Mouse (Mus musculus): ENCODE results near the gene Dner.

Dner gene

DNA sequence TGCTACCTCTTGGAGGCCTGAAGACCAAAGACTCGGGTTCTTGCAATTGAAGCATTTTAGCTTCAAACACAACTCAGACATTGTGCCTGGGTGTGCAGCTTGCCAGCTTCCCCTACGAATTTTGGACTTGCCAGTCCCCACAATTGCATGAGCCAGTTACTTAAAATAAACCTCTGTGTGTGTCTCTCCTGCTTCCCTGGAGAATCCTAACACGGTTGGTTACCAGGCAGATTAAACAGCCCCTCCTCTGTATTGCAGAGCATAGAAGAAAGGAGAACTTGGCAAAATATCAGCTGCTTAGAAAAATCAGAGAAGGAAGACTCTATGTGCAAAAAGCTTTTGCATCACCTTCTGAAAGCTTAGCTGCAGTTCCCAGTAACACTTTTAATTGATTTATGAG lies 252.4 kb downstream of the Dner start:
- no peak for DNase-seq (ENCODE audit: low read depth, low spot score)

DNA sequence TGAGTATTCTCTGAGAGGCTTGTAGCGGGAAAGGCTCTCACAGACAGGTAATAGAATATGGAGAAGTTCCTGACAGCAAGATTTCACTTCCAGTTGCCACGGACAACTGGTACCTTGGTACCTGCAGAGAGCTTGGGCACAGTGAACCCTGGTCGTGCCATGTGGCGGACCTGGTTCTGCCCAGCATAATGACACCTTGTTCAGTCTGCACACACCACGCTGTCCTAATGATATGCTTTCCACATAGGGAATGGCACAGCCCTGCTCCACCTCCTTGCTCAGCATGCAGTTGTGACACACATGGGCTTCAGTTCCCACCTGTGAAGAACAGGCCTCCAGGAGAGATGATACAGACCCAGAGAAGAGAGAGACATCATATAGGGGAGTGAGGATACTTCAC lies 253.0 kb downstream of the Dner start:
- DNase-seq (ENCODE audit: low read depth, low spot score) = no peak

DNA sequence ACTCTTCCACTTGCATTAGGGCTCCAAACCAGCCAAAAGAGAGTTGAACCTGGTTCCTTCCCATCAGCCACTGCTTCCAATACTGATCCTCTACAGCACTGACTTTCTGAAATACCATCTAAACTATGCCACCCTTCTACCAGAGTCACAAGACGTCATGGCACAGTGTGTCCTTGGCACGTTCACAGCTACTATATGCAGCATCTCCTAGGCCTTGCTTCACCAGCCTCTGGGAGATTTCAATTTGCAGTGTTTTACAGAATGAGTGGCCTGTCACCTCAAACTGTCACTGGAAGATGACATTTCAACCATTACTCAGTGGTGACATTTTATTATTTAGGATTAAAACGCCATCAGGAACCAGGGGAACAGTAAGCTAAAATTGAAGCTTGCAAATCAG lies 254.6 kb downstream of the Dner start:
- DNase-seq (ENCODE audit: low read depth, low spot score) = no peak

DNA sequence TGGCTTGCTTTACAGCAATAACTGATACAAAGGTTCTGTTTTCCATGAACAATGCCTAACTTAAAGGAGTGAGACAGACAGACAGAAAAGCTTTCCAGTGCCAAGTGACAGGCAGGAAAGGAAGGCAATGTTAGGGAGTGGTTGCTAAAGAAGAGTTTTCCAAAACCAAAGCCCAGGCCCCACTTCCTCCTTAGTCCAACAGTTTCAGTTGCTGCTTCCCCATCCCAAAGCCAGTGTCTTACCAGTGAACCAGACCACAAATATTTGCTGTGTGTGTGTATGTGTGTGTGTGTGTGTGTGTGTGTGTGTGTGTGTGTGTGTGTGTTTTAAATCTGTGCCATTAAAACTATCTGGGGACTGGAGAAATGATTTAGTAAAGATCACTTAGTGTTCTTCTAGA lies 258.5 kb downstream of the Dner start:
- no peak for DNase-seq (ENCODE audit: low read depth, low spot score)

DNA sequence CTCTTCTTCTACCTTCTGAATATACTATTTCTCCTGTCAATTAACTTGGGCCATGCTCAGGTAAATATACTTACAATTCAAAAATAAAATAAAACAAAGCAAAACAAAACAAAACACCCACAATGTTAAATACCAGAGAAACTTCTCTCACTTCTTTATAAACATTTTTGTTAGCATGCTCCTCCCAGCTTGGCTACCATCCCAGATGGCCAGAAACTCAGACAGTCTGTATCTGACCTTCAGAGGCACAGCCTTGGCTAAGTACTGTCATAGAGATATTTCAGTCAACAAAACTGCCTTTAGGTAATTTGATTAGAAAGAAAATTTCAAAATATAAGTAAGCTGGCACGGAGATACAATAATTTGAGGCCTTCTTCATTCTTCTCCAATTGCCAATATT lies 259.7 kb downstream of the Dner start:
- DNase-seq (ENCODE audit: low read depth, low spot score) = no peak

DNA sequence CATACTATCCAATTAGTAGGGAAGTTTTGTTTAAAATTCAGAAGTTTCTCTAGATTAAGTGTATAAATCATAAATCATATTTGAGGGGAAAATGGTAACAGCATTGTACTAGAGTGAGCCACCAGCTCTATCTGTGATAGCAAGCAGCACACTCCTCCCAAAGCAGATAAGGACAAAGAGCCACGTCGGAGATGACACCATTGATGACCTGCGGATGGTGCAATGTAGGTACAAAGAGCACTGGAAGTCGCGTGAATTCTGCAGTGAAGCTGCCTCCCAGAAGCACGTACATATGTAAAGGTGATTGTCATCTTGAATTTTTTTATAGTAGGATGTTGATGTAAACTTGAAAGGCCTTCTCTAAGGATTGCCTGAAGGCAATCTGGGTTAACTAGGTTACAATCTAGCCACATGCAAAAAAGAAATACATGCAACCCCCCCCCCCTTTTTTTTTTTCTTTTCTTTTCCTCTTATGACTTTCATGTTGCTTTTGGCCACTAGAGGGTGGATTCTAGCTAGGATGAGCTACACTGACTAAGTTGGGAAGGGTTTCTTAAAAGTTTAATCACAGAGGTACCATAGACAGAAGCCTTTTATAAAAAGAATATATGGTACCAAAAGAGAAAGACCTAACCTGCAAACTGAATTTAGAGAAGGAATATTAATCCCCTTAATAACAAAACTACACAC lies 262.6 kb downstream of the Dner start:
- DNase-seq (ENCODE audit: low read depth, low spot score) = no peak

DNA sequence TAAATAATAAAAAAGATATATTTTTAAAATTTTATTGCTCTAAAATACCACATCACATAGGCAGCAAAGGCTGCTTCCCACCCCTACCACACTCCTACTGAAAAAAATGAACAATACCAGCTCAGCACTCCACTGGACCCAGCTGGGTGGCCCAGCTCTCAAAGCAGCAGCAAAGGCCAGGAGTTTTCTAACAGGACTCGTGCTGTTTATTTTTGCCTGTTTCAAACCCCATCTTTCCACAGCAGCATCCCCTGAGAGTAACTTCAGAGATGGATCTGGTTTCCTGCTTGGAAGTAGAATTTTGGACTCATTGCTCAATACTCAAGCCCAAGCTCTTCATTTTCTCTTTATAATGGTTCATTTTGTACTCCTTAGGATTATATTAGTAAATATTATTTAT lies 263.7 kb downstream of the Dner start:
- DNase-seq (ENCODE audit: low read depth, low spot score) = no peak

DNA sequence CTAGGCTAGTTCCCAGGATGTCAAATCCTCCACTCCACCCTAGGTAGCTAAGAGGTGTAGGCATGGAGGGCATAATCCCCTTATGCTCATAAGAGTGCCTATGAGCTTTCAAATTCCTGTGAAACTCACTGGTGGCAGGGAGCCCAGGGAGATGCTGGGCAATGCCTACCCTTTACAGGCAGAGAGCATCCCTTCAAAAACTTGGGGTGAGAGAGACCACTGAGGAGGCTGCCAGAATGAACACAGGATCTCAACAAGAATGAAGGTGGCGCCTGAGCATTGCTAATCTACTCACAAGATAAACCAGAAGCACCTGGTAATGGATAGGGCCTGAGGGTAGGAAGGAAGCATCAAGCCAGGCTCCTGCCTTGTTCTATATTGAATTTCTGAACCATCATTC lies 267.7 kb downstream of the Dner start:
- DNase-seq (ENCODE audit: low read depth, low spot score) = no peak

DNA sequence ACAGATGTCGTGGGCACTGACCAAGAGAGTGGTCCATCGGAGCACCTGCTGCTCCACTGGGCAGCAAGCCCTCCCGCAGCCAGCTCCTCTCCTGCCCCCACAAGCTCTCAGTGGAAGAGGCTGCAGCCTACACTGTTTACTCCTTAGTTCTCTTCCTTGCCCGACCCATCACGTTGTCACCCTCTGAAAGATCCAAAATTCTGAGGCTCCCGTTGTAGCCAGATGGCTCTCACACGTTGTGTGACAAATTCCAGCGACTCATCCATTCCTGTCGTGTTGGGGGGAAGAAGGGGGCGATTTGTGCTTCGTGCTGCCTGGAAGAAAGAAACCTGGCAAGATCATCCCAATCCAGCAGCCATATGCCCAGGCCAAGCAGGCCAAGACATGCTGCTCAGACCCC lies 268.3 kb downstream of the Dner start:
- DNase-seq (ENCODE audit: low read depth, low spot score) = no peak

DNA sequence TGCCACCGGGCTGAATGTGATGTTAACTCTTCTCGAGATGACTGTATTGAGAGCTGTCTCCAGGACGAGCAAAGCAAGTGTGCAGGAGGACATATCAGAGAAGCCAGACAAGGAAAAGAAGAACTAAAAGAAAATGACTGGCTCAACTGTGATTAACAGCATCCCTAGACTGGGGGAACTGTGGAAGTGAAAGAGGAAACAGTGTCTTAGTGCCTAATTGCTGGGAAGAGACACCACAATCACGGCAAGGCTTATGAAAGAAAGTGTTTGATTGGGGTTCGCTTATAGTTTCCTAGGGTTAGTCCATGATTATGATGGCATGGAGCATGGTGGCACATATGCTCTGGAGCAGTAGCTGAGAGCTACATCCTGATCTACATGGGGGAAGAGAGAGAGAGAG lies 269.3 kb downstream of the Dner start:
- no peak for DNase-seq (ENCODE audit: low read depth, low spot score)

DNA sequence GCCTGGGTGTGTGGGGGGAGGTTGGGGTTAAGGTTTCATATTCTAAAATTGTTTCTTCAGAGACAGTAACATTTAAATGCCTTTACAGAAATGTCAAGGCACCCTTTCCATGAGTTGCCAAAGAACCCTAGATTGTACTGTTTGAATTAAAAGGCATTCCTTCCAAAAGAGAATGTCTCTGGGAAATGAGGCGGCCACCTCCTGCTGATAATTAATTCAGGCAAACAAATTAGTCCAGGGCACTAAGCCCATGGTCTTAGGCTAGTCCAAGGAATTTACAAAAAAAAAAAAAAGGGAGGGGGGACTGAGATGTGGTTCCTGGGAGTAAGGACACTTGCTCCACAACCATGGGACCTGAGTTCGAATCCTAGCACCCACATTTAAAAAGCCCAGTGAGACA lies 273.1 kb downstream of the Dner start:
- DNase-seq (ENCODE audit: low read depth, low spot score) = no peak

DNA sequence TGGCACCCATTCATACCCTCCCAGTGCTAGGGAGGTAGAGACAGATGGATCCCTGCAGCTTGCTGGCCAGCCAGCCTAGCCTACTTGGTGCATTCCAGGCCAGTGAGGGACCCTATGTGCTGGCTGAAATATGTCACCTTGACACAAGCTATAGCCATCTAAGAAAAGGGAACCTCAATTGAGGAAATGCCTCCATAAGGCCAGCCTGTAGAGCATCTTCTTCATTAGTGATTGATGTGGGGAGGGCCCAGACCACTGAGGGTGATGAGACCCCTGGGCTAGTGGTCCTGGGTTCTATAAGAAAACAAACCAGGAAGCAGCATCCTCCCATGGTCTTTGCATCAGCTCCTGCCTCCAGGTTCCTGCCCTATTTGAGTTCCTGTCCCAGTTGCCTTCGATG lies 274.2 kb downstream of the Dner start:
- no peak for DNase-seq (ENCODE audit: low read depth, low spot score)

DNA sequence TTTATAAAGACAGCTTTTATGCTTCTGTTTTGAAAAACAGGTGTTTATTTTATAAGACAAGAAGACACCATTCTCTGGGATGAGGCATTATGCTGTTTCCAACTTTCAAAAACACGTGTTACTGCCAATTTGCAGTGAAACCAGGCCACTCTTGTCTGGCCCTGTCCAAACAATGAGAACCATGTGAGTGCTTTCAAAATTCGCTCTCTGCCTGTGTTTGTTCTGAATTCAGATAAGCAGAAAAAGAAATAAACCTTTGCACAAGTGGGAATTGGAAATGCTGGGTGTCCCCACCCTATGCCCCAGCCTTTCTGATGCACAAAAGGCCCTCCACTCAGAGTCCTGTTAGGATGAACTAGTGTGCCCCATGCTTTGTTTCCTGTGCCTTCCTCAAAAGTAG lies 276.6 kb downstream of the Dner start:
- DNase-seq (ENCODE audit: low read depth, low spot score) = no peak

DNA sequence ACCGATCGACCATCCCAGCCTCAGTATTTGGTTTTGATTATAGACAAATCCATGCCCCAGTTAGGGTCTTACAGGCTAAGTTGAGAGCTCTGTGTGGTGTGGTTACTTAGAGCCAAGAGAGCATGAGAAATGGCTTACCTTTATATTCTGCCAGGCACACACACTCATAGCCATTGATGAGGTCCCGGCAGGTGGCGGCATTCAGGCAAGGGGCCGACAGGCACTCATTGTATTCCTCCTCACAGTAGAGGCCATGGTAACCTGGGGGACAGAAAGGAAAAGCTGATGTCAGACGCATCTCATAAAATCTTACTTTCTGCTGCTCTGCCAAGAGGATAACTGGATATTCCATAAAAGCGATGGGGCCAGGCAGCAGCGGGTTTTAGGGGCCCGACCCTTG lies 277.5 kb downstream of the Dner start:
- no peak for DNase-seq (ENCODE audit: low read depth, low spot score)

DNA sequence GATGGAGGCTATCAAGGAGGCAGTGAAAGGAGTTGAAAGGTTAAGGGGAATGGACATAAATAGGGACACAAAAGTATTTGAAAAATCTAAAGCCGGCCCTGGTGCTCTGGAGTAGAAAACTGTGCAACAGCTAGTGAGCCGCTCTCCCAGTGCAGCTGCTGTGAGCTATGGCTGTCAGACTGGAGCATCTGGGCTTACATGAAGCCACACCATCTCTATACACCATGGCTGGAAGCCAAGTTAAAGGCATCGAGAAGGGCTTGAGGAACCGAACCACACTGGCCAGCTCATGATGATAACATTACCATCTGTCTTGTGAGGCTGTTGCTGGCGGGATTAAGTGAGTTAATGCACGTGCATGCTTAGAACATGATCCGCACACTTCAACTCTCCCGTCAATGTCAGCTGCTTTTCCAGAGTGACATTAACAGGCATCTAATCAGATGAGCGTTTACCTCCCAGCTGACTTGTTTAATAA lies 278.2 kb downstream of the Dner start:
- DNase-seq (ENCODE audit: low read depth, low spot score) = peak; percentile 38

DNA sequence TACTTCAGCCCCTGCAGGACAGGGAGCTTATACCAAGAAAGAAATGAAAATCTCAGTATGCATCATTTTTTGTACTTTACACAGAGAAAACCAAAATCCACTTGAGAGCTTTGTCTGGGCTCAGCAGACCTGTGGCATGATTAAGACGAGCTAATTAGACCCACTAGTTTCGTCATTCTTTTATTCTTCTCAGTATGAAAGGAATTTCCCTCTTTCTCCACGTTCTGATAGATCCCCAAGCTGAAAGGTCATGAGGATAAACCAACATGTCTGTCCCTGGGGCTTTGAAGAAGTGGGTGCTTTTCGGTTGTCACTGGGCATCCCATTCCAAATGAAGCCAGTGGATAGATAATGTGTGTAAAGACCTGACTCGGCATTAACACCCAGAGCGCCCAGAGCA lies 278.7 kb downstream of the Dner start:
- no peak for DNase-seq (ENCODE audit: low read depth, low spot score)

DNA sequence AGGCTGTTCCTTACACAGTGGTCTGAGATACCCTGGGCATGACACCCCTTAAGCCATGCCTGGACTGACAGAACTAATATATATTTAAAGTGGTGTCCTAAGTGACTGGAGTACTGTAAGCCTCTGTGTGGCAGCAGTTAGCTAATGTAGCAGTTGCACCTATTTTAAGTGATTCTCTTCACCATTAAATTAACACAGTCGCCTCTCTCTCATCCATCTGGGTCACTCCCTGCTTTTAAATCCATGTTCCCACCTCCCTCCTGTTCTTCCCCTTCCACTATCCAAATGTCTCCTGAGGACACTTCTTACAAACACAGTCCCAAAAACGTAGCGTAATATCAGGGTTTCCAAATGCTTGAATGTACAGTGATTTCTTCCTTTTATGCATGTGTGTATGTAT lies 281.6 kb downstream of the Dner start:
- DNase-seq (ENCODE audit: low read depth, low spot score) = no peak

DNA sequence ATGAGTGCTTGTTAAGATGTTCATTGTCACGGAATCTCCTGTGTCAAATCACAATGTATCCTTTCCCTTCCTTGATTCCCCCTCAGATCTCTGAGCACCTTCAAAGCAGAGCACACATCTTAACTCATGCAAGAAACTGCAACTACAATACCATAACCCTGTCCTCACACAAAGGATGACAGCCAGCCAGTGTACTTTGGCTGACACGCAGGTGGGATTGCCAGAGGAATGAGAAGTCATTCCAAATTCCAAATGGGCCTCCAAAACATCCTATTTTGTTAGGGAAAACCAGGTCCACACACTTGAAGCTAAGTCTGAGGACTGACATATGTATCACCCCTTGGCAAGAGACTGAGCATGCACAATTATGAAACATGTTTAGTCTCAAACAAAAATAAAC lies 286.5 kb downstream of the Dner start:
- no peak for DNase-seq (ENCODE audit: low read depth, low spot score)

DNA sequence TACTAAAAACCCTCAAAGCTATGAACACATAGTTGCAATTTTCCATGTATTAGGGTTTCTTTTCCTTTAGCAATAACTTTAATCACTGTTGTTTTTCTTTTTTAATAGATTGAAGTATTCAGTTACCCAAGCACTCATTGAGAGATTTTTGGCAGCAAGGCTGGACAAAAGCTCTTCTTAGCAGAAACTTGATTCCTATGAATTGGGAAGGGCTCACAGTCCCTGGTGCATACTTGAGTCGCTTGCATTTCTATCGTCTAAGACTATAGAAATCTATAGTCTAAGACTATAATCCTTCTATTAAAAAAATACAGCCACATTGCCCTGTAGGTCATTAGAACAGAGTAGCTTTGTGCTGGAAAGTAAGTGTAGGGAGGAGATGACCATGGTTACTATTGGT lies 287.1 kb downstream of the Dner start:
- no peak for DNase-seq (ENCODE audit: low read depth, low spot score)

DNA sequence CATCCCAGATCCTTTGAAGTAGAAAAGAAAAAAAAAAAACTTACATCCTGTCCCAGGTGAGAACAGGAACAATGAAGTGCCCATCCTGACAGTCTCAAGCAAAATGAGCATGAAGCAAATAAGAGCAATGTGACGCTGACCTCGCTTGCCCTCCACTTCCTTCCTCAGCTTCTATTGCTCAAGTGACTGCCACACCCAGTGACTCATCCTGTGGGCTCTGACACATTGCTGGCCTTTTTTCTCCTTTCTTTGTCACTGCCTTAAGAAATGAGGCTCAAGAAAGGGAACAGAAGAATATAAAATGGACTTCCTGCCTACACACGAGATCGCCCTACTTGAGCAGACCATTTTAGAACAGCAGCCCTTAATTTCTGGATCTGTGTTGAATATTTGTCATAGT lies 289.1 kb downstream of the Dner start:
- no peak for DNase-seq (ENCODE audit: low read depth, low spot score)

DNA sequence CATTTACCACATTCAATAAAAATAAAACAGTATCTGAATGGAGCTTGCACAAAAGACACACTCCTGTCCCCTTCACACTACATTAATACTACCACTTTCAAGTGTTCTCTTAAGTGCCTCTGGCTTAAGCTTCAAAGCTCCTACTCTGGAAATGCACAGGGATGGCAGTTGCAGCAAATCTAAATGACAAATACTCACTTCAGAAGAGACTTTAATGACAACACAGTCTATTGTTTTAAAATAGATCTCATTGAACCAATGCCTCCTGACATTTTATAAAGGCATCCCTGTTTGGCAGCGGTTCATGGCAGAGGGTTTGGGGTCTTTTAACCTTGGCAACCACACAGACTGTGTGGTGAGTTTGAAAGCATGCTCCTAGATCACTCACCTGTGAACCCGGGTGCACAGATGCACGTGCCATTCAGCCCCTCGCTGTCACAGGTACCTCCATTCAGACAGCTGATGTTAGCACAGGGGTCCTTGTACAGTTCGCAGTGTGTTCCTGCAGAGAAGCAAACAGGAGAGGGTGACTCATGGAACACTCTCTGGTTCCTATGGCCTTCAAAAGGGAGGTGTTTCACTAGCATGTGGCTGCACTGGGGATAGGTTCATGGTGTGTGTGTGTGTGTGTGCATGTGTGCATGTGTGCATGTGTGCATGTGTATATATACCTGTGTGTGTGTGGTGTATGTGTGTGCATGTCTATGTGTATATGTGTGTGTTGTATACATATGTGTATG lies 290.3 kb downstream of the Dner start:
- DNase-seq (ENCODE audit: low read depth, low spot score) = no peak

DNA sequence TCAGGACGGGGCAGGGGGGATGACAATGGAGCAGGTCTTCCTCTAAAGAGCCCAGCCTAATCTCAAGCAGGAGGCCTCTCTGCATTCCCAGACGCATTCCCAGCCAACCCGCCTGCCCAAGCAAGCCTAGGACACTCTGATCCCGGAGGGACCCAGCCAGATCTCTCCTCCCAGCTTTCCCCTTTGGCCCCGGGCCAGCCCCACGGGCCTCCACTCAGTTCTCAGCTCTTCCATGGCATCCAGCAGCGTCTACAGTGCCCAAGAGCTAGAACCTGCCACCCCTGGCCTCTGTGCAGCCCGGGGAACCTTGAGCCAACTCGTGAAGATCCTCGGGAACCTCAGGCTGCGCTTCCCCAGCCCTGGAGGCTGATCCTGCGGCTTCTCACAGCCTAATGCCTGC lies 291.1 kb downstream of the Dner start:
- no peak for DNase-seq (ENCODE audit: low read depth, low spot score)

DNA sequence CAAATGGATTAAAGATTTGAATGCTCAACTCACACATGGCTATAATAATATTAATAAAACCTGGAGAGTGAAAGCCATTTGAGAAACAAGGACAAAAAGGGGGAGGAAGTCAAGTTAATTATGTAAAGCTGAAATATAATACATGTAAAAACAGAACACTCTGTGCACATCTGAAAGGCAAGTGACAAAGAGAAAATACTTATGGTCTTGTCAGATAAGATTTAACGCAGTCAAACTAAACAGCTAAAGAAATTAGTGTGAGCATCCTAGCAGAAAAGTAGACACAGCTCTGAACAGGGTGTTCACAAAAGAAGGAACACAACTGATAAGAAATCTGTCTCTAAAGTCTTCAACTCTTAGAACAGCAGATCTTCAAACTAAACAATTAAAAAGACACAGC lies 293.9 kb downstream of the Dner start:
- DNase-seq (ENCODE audit: low read depth, low spot score) = no peak

DNA sequence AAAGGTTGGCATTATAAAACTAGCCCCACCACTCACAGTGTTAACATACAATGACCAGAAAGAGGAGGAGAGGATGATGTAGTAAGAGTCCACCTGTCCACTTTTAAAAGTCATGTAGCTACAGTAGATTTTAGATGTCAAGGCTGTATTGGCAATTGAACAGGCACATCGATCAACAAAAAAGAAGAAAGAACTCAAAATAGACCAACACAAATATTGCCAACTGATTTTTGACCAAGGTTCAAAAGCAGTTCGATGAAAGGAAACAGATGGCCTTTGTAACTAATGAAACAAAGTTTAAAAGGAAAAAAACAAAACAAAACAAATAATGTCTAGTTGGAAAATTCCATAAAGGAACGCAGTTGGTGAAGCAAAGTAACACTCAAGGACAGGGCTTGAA lies 296.4 kb downstream of the Dner start:
- no peak for DNase-seq (ENCODE audit: low read depth, low spot score)

All from retina, adult 2 months (tissue).